ENCODE assay signal across 8 mouse cellular contexts in genomic region chr5:121221328-121221850, GRCm38 (mm10). TPM values are rescaled to one million over a fixed set of nuclear protein-coding genes. Genes with fewer than 3 reads are reported as not detected.
DNase-seq lines count a peak whose midpoint lies in the region; ATAC-seq and TF ChIP-seq lines count a peak whose summit lies in the region.

No protein-coding gene starts in this region.

- H3K4me3 ChIP-seq in heart, embryonic 13.5 days: peak overlapping the region; percentile 86
- no peak overlapping the region for H3K4me3 ChIP-seq in heart, adult 2 months
- peak overlapping the region; percentile 62 for H3K4me3 ChIP-seq in E14TG2a.4 (replicated peaks; ENCODE audit: low read length)
- H3K4me3 ChIP-seq in forebrain, embryonic 11.5 days (ENCODE audit: low read depth, low read length): peak overlapping the region; percentile 96
- H3K4me3 ChIP-seq in liver, embryonic 14.5 days (ENCODE audit: insufficient read depth in 1 of 2, low read depth in 2 of 2, low read length in 2 of 2): peak overlapping the region; percentile 83 to 100

- peak overlapping the region; percentile 88 for H3K27ac ChIP-seq in heart, embryonic 13.5 days (replicated peaks)
- no peak overlapping the region for H3K27ac ChIP-seq in heart, adult 2 months
- no peak overlapping the region for H3K27ac ChIP-seq in forebrain, embryonic 11.5 days (ENCODE audit: low read depth, low read length)
- peak overlapping the region; percentile 76 for H3K27ac ChIP-seq in liver, embryonic 14.5 days

- TF ChIP-seq EP300 in heart, adult 2 months (IDR thresholded peaks at IDR 0.05; ENCODE audit: insufficient read depth, low read depth, low read length): no peak
- TF ChIP-seq EP300 in liver, embryonic 14.5 days (IDR thresholded peaks at IDR 0.05; ENCODE audit: low read depth): no peak

- ATAC-seq in heart, embryonic 13.5 days (ENCODE audit: extremely low read depth, insufficient number of reproducible peaks, low FRiP score, low TSS enrichment): no peak
- no peak for ATAC-seq in forebrain, embryonic 11.5 days (replicated peaks; ENCODE audit: low FRiP score)
- no peak for ATAC-seq in liver, embryonic 14.5 days (ENCODE audit: insufficient read depth)

- no peaks in the 10 kb centered on the region for H3K9me3 ChIP-seq in heart, embryonic 13.5 days
- H3K9me3 ChIP-seq in E14TG2a.4 (ENCODE audit: low read length): no peaks in the 10 kb centered on the region
- H3K9me3 ChIP-seq in forebrain, embryonic 11.5 days (ENCODE audit: control insufficient read depth, low read length): no peaks in the 10 kb centered on the region
- no peaks in the 10 kb centered on the region for H3K9me3 ChIP-seq in liver, embryonic 14.5 days (ENCODE audit: control insufficient read depth, low read length)

- intact Hi-C loops in heart, adult 2 months (cut with DNase I): no loop called here
- intact Hi-C loops in gastrocnemius, postnatal 14 days (cut with DNase I; ENCODE audit: low total_unique reads): no loop called here

- peak overlapping the region; percentile 81 for H3K4me2 ChIP-seq in heart, embryonic 13.5 days
- H3K4me2 ChIP-seq in forebrain, embryonic 11.5 days (ENCODE audit: low read depth, low read length, severe bottlenecking): peak overlapping the region; percentile 69
- peak overlapping the region; percentile 82 for H3K4me2 ChIP-seq in liver, embryonic 14.5 days (ENCODE audit: low read depth)

- H3K27me3 ChIP-seq in heart, embryonic 13.5 days (replicated peaks): no peaks in the 10 kb centered on the region
- H3K27me3 ChIP-seq in heart, adult 2 months (ENCODE audit: control insufficient read depth, insufficient read depth, low read length): no peaks in the 10 kb centered on the region
- peaks cover 9% of the 10 kb centered on the region for H3K27me3 ChIP-seq in E14TG2a.4 (ENCODE audit: insufficient read depth, low read length)
- H3K27me3 ChIP-seq in forebrain, embryonic 11.5 days (ENCODE audit: control insufficient read depth, insufficient read depth, low read length): no peaks in the 10 kb centered on the region
- no peaks in the 10 kb centered on the region for H3K27me3 ChIP-seq in liver, embryonic 14.5 days (ENCODE audit: control insufficient read depth, insufficient read depth, low read length)

- H3K9ac ChIP-seq in heart, embryonic 13.5 days: peak overlapping the region; percentile 96
- H3K9ac ChIP-seq in heart, adult 2 months (ENCODE audit: low read depth, low read length): no peak overlapping the region
- H3K9ac ChIP-seq in forebrain, embryonic 11.5 days (ENCODE audit: low read length): peak overlapping the region; percentile 86
- peak overlapping the region; percentile 92 for H3K9ac ChIP-seq in liver, embryonic 14.5 days (replicated peaks)

- no peaks in the 10 kb centered on the region for H3K36me3 ChIP-seq in heart, embryonic 13.5 days
- H3K36me3 ChIP-seq in heart, adult 2 months (ENCODE audit: control insufficient read depth, insufficient read depth, low read length): peaks cover 4% of the 10 kb centered on the region; the same call in 1 of the 2 replicates
- H3K36me3 ChIP-seq in E14TG2a.4 (ENCODE audit: insufficient read depth, low read length): no peaks in the 10 kb centered on the region
- H3K36me3 ChIP-seq in forebrain, embryonic 11.5 days (ENCODE audit: control insufficient read depth, insufficient read depth, low read length): no peaks in the 10 kb centered on the region
- H3K36me3 ChIP-seq in liver, embryonic 14.5 days (replicated peaks; ENCODE audit: control insufficient read depth, insufficient read depth, low read depth): peaks cover 11% of the 10 kb centered on the region

- DNase-seq in heart, adult 2 months: no peak
- DNase-seq in forebrain, embryonic 11.5 days (ENCODE audit: low spot score): peak; percentile 59
- DNase-seq in liver, embryonic 14.5 days (ENCODE audit: low read depth in 3 of 3, low spot score in 3 of 3): no peak
- DNase-seq in left cerebral cortex, adult 18-20 months (ENCODE audit: low spot score in 2 of 2): no peak
- no peak for DNase-seq in layer of hippocampus, adult 8-10 months (ENCODE audit: low spot score in 2 of 2)
- no peak for DNase-seq in gastrocnemius, postnatal 14 days

- WGBS in heart, embryonic 13.5 days: 23% methylated on average over 22 of the region's 23 CpGs
- 31% methylated on average over 22 of the region's 23 CpGs for WGBS in heart, adult 2 months
- 16% methylated on average over 22 of the region's 23 CpGs for WGBS in forebrain, embryonic 11.5 days
- 16% methylated on average over 23 of the region's 23 CpGs for WGBS in liver, embryonic 14.5 days (ENCODE audit: insufficient replicate concordance)

- H3K4me1 ChIP-seq in heart, embryonic 13.5 days: peaks cover 38% of the 10 kb centered on the region
- peaks cover 4% of the 10 kb centered on the region for H3K4me1 ChIP-seq in heart, adult 2 months (ENCODE audit: control insufficient read depth, insufficient read depth, low read length)
- H3K4me1 ChIP-seq in E14TG2a.4 (replicated peaks; ENCODE audit: low read depth, low read length): peaks cover 22% of the 10 kb centered on the region
- peaks cover 2% of the 10 kb centered on the region for H3K4me1 ChIP-seq in forebrain, embryonic 11.5 days (replicated peaks; ENCODE audit: control insufficient read depth, insufficient read depth, low read length)
- peaks cover 46 to 48% of the 10 kb centered on the region in 2 experiments for H3K4me1 ChIP-seq in liver, embryonic 14.5 days (replicated peaks; ENCODE audit: control insufficient read depth in 2 of 2, insufficient read depth in 2 of 2, low read length in 1 of 2)

- TF ChIP-seq CTCF in heart, adult 2 months (IDR thresholded peaks at IDR 0.05): no peak
- TF ChIP-seq CTCF in E14TG2a.4 (conservative IDR thresholded peaks at IDR 0.05; ENCODE audit: low read length): no peak
- TF ChIP-seq CTCF in liver, embryonic 14.5 days (IDR thresholded peaks at IDR 0.05; ENCODE audit: low read depth): no peak

- peaks cover 10% of the 10 kb centered on the region for H3K79me2 ChIP-seq in heart, adult 2 months (replicated peaks; ENCODE audit: control insufficient read depth, insufficient read depth, low read length)

- no peak for TF ChIP-seq POLR2A in heart, adult 2 months (IDR thresholded peaks at IDR 0.05; ENCODE audit: insufficient read depth, low read depth, low read length)

RNA-seq across cellular contexts. Expression of gene Hectd4, which starts 1.4 kb away (rescaled TPM):
- 2.8 and 3.3 TPM in 2 replicates for polyA plus RNA-seq in heart, embryonic 13.5 days (2015; fragmentation: Nextera tagmentation; extraction: Ambion mirVana)
- 10 to 100 TPM; 22.6 to 23.1 TPM for total RNA-seq in heart, adult 2 months (2021)
- polyA plus RNA-seq in heart, adult 2 months (2012; rRNA removed): 9.8 and 13.8 TPM in 2 replicates
- 11.5 and 13.4 TPM in 2 replicates for polyA plus RNA-seq in forebrain, embryonic 11.5 days (2014; fragmentation: Nextera tagmentation; extraction: Ambion mirVana)
- polyA plus RNA-seq in liver, embryonic 14.5 days (2012; rRNA removed): 15.8 and 16.1 TPM in 2 replicates
- 11.1 and 11.2 TPM in 2 replicates for polyA plus RNA-seq in liver, embryonic 14.5 days (2014; fragmentation: Nextera tagmentation; extraction: Ambion mirVana)
- 100 to 1,000 TPM; 163 to 164 TPM for total RNA-seq in left cerebral cortex, adult 18-20 months (2021)
- total RNA-seq in layer of hippocampus, adult 8-10 months (2022): 100 to 1,000 TPM; 147 to 191 (median 153) TPM
- 10 to 100 TPM; 11.3 to 11.5 TPM for total RNA-seq in gastrocnemius, postnatal 14 days (2021)

RNA-seq across cellular contexts. Expression of gene Rpl6, which starts 17.1 kb away (rescaled TPM):
- polyA plus RNA-seq in heart, embryonic 13.5 days (2015; fragmentation: Nextera tagmentation; extraction: Ambion mirVana): 368 and 390 TPM in 2 replicates
- 100 to 1,000 TPM; 482 to 571 TPM for total RNA-seq in heart, adult 2 months (2021)
- 168 and 230 TPM in 2 replicates for polyA plus RNA-seq in heart, adult 2 months (2012; rRNA removed)
- 586 and 620 TPM in 2 replicates for polyA plus RNA-seq in forebrain, embryonic 11.5 days (2014; fragmentation: Nextera tagmentation; extraction: Ambion mirVana)
- 403 and 658 TPM in 2 replicates for polyA plus RNA-seq in liver, embryonic 14.5 days (2012; rRNA removed)
- 477 and 488 TPM in 2 replicates for polyA plus RNA-seq in liver, embryonic 14.5 days (2014; fragmentation: Nextera tagmentation; extraction: Ambion mirVana)
- 100 to 1,000 TPM; 457 to 473 TPM for total RNA-seq in left cerebral cortex, adult 18-20 months (2021)
- total RNA-seq in layer of hippocampus, adult 8-10 months (2022): 100 to 1,000 TPM; 517 to 564 (median 525) TPM
- 100 to 1,000 TPM; 596 to 649 TPM for total RNA-seq in gastrocnemius, postnatal 14 days (2021)

RNA-seq across cellular contexts. Expression of gene Ptpn11, which starts 30.2 kb away (rescaled TPM):
- polyA plus RNA-seq in heart, embryonic 13.5 days (2015; fragmentation: Nextera tagmentation; extraction: Ambion mirVana): 18.4 and 20.0 TPM in 2 replicates
- total RNA-seq in heart, adult 2 months (2021): 100 to 1,000 TPM; 159 to 205 TPM
- polyA plus RNA-seq in heart, adult 2 months (2012; rRNA removed): 50.7 and 91.1 TPM in 2 replicates
- polyA plus RNA-seq in forebrain, embryonic 11.5 days (2014; fragmentation: Nextera tagmentation; extraction: Ambion mirVana): 27.4 and 28.6 TPM in 2 replicates
- 10.4 and 13.7 TPM in 2 replicates for polyA plus RNA-seq in liver, embryonic 14.5 days (2012; rRNA removed)
- 10.0 and 11.5 TPM in 2 replicates for polyA plus RNA-seq in liver, embryonic 14.5 days (2014; fragmentation: Nextera tagmentation; extraction: Ambion mirVana)
- 100 to 1,000 TPM in 1 of 2 experiments, 10 to 100 TPM in 1; 96.8 to 105 TPM for total RNA-seq in left cerebral cortex, adult 18-20 months (2021)
- total RNA-seq in layer of hippocampus, adult 8-10 months (2022): 100 to 1,000 TPM in 2 of 4 experiments, 10 to 100 TPM in 2; 97.1 to 101 (median 99.7) TPM
- total RNA-seq in gastrocnemius, postnatal 14 days (2021): 10 to 100 TPM; 62.2 to 62.4 TPM

Comparison
In these comparisons a context has a peak if more than half of its experiments do, and no peak if none do; other contexts are left out.
1. H3K27ac ChIP-seq: peak in heart, embryonic 13.5 days (single experiment) and liver, embryonic 14.5 days (single experiment); none in heart, adult 2 months (single experiment) and forebrain, embryonic 11.5 days (single experiment).
2. RNA of gene Hectd4, which starts 1.4 kb away (total RNA-seq): 163 to 164 TPM in left cerebral cortex, adult 18-20 months and 147 to 191 TPM in layer of hippocampus, adult 8-10 months; 22.6 to 23.1 TPM in heart, adult 2 months and 11.3 to 11.5 TPM in gastrocnemius, postnatal 14 days; every median in the first group is over 4 times any median in the second.
3. Peak in every context shown above with its lines, with median percentiles within 50 percentile points of each other: H3K4me2 ChIP-seq.